Mouse (Mus musculus): ENCODE results near the gene Gipc2. TPM values are rescaled to one million over a fixed set of nuclear protein-coding genes. Genes with fewer than 3 reads are reported as not detected.
"Not testable (repeated sequence)": the region's sequence is repeated elsewhere in the genome, so short reads cannot be mapped to it uniquely, and the experiment has no call there.

The Gipc2 gene
- polyA plus RNA-seq, 1 experiment = 3.5 TPM

- Histone ChIP-seq H3K27ac (ENCODE audit: insufficient read depth, low read length) (no peak overlapping the region), H3K4me1 (ENCODE audit: control insufficient read depth, insufficient read depth, low read length) (peaks cover 16% of the 10 kb centered on the region), H3K4me3 (ENCODE audit: insufficient read depth, low read length) (no peak overlapping the region)
- TF ChIP-seq CTCF (IDR thresholded peaks at IDR 0.05; ENCODE audit: extremely low read depth, insufficient read depth, low read length) = no peak
- TF ChIP-seq POLR2A (IDR thresholded peaks at IDR 0.05; ENCODE audit: extremely low read depth, insufficient read depth, low read length) = no peak
Measured at GRCm38 (mm10) chr3:152147085-152147831, 18.8 kb downstream of the Gipc2 start.

- TF ChIP-seq CTCF (IDR thresholded peaks at IDR 0.05; ENCODE audit: extremely low read depth, insufficient read depth, low read length) (no peak), POLR2A (IDR thresholded peaks at IDR 0.05; ENCODE audit: extremely low read depth, insufficient read depth, low read length) (no peak)
- Histone ChIP-seq H3K27ac (ENCODE audit: insufficient read depth, low read length) (no peak overlapping the region), H3K4me1 (ENCODE audit: control insufficient read depth, insufficient read depth, low read length) (peaks cover 16% of the 10 kb centered on the region), H3K4me3 (ENCODE audit: insufficient read depth, low read length) (no peak overlapping the region)
Measured at GRCm38 (mm10) chr3:152145186-152145585, 20.8 kb downstream of the Gipc2 start.

- H3K4me1 ChIP-seq (ENCODE audit: control insufficient read depth, insufficient read depth, low read length) = peaks cover 14% of the 10 kb centered on the region
- TF ChIP-seq CTCF (IDR thresholded peaks at IDR 0.05; ENCODE audit: extremely low read depth, insufficient read depth, low read length) (no peak), POLR2A (IDR thresholded peaks at IDR 0.05; ENCODE audit: extremely low read depth, insufficient read depth, low read length) (no peak)
- peak overlapping the region; percentile 19; the same call in 1 of the 2 replicates for H3K27ac ChIP-seq (ENCODE audit: insufficient read depth, low read length)
- no peak overlapping the region for H3K4me3 ChIP-seq (ENCODE audit: insufficient read depth, low read length)
Measured at GRCm38 (mm10) chr3:152142989-152143695, 22.9 kb downstream of the Gipc2 start.

GRCm38 (mm10) chr3:152142146-152142545, 23.9 kb downstream of the Gipc2 start:
- H3K4me1 ChIP-seq (ENCODE audit: control insufficient read depth, insufficient read depth, low read length) = peaks cover 11% of the 10 kb centered on the region
- H3K27ac ChIP-seq (ENCODE audit: insufficient read depth, low read length) = no peak overlapping the region
- TF ChIP-seq POLR2A (IDR thresholded peaks at IDR 0.05; ENCODE audit: extremely low read depth, insufficient read depth, low read length) = no peak
- TF ChIP-seq CTCF (IDR thresholded peaks at IDR 0.05; ENCODE audit: extremely low read depth, insufficient read depth, low read length) = no peak
- no peak overlapping the region for H3K4me3 ChIP-seq (ENCODE audit: insufficient read depth, low read length)

GRCm38 (mm10) chr3:152139308-152139707, 26.7 kb downstream of the Gipc2 start:
- H3K27ac ChIP-seq (ENCODE audit: insufficient read depth, low read length); H3K4me1 ChIP-seq (ENCODE audit: control insufficient read depth, insufficient read depth, low read length); H3K4me3 ChIP-seq (ENCODE audit: insufficient read depth, low read length): not testable (repeated sequence)

- H3K27ac ChIP-seq (ENCODE audit: insufficient read depth, low read length); H3K4me3 ChIP-seq (ENCODE audit: insufficient read depth, low read length); H3K4me1 ChIP-seq (ENCODE audit: control insufficient read depth, insufficient read depth, low read length): not testable (repeated sequence)
Measured at GRCm38 (mm10) chr3:152136106-152136505, 29.9 kb downstream of the Gipc2 start.

GRCm38 (mm10) chr3:152133621-152134020, 32.4 kb downstream of the Gipc2 start:
- TF ChIP-seq POLR2A (IDR thresholded peaks at IDR 0.05; ENCODE audit: extremely low read depth, insufficient read depth, low read length) (no peak), CTCF (IDR thresholded peaks at IDR 0.05; ENCODE audit: extremely low read depth, insufficient read depth, low read length) (no peak)
- Histone ChIP-seq H3K27ac (ENCODE audit: insufficient read depth, low read length) (no peak overlapping the region), H3K4me3 (ENCODE audit: insufficient read depth, low read length) (no peak overlapping the region), H3K4me1 (ENCODE audit: control insufficient read depth, insufficient read depth, low read length) (no peaks in the 10 kb centered on the region)

GRCm38 (mm10) chr3:152130963-152131362, 35.1 kb downstream of the Gipc2 start:
- TF ChIP-seq CTCF (IDR thresholded peaks at IDR 0.05; ENCODE audit: extremely low read depth, insufficient read depth, low read length) (no peak), POLR2A (IDR thresholded peaks at IDR 0.05; ENCODE audit: extremely low read depth, insufficient read depth, low read length) (no peak)
- no peak overlapping the region for H3K4me3 ChIP-seq (ENCODE audit: insufficient read depth, low read length)
- no peaks in the 10 kb centered on the region for H3K4me1 ChIP-seq (ENCODE audit: control insufficient read depth, insufficient read depth, low read length)
- H3K27ac ChIP-seq (ENCODE audit: insufficient read depth, low read length) = no peak overlapping the region

GRCm38 (mm10) chr3:152129426-152129825, 36.6 kb downstream of the Gipc2 start:
- H3K4me1 ChIP-seq (ENCODE audit: control insufficient read depth, insufficient read depth, low read length); H3K4me3 ChIP-seq (ENCODE audit: insufficient read depth, low read length); H3K27ac ChIP-seq (ENCODE audit: insufficient read depth, low read length): not testable (repeated sequence)

- Histone ChIP-seq H3K27ac (ENCODE audit: insufficient read depth, low read length) (no peak overlapping the region), H3K4me1 (ENCODE audit: control insufficient read depth, insufficient read depth, low read length) (no peaks in the 10 kb centered on the region), H3K4me3 (ENCODE audit: insufficient read depth, low read length) (no peak overlapping the region)
- no peak for TF ChIP-seq POLR2A (IDR thresholded peaks at IDR 0.05; ENCODE audit: extremely low read depth, insufficient read depth, low read length)
- no peak for TF ChIP-seq CTCF (IDR thresholded peaks at IDR 0.05; ENCODE audit: extremely low read depth, insufficient read depth, low read length)
Measured at GRCm38 (mm10) chr3:152128631-152129030, 37.4 kb downstream of the Gipc2 start.
